Mouse (Mus musculus) spleen, adult 2 months (tissue): ENCODE measurements around the gene Rab5b.

Experiments used
- CTCF ChIP-seq: fragments of 200-500 bp; IDR thresholded peaks from 2 replicates; pipeline ENCODE4 v1.5.1; 2011; ENCODE audit warnings: mild to moderate bottlenecking, inconsistent platforms; ENCODE audit not compliant: insufficient read depth, insufficient read length, insufficient replicate concordance; ENCODE audit errors: extremely low read depth
- POLR2A ChIP-seq: fragments of 200-500 bp; IDR thresholded peaks from 2 replicates; pipeline ENCODE4 v1.6.1; 2011; ENCODE audit warnings: low read depth, low read length, inconsistent platforms

- TF ChIP-seq POLR2A = no peak
- TF ChIP-seq CTCF = no peak
These were observed 32.4 kb downstream of the Rab5b start for GRCm38 (mm10) chr10:128663441-128664220.
